Mouse (Mus musculus) 3134 (cell line): ENCODE measurements around the gene Nceh1.

Experiments used
- DNase-seq: peaks from one replicate; pipeline ENCODE4 v3.0.0-alpha.2; 2011; ENCODE audit warnings: low spot score; ENCODE audit not compliant: insufficient read length; ENCODE audit errors: extremely low read depth

The Nceh1 gene

DNA sequence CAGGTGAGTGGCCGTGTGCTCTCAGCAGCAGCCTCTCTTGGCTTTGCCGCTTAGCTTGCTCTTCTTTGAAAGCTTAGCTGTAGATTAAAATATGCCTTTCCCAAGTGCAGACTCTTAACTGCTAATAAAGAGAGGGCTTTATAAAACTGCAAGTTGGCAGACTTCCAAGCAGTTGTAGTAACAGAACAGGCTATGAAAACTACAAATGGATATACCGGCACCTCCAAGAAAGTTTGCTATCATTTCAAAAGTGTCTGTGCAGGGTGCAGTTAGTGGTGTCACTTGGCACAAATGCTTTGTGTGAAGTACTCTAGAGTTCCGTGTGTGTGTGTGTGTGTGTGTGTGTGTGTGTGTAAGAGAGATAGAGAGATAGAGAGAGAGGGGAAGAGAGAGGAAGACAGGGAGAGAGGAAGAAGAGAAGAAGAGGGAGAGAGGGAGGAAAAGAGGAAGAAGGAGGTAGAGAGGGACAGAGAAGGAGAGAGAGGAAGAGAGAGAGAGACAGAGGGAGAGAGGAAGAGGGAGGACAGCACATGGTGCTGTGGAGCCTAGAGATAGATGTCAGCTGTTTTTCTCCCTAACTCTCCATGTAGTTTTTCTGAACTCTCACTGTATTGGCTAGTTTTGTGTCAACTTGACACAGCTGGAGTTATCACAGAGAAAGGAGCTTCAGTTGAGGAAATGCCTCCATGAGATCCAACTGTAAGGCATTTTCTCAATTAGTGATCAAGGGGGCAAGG lies 134.7 kb downstream of the Nceh1 start:
- no peak for DNase-seq

DNA sequence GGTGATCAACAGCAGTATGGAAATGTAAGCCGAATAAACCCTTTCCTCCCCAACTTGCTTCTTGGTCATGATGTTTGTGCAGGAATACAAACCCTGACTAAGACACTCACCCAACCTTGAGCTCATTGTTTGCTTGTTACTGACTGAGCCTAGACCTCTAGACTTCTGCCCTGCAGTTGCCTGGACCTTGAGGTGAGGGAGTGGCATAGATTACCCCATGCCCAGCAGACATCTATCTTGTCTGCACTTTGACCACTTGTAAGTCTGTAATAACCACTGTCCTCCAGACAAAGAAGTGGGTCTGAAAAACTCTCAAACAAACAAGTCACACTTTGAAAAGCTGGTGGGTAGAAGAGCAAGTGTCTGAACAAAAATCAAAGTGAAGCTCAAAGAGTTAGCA lies 136.9 kb downstream of the Nceh1 start:
- DNase-seq, result no peak

- DNase-seq, result no peak
Measured at GRCm38 (mm10) chr3:27320613-27321495, 138.1 kb downstream of the Nceh1 start.

GRCm38 (mm10) chr3:27322591-27322990 lies 139.8 kb downstream of the Nceh1 start:
- no peak for DNase-seq

DNA sequence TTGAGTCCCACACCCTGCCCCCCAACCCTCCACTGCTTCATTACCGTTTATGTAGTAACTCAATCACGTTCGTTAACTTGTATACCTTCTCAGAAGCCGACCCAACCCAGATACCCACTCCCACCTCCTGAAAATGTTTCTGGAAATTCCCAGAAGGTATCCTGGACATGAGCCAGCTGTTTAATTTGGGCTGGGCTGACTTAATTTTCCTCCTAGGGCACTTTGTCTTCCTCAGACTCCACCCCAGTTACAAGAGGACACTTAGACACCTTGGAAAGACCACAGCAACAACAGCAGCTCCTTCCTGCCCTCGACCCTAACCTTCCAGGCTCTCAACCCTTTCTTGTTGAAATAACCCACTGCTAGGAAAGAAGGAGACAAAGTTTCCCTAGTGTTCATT lies 140.8 kb downstream of the Nceh1 start:
- no peak for DNase-seq

- DNase-seq, result no peak
Measured at GRCm38 (mm10) chr3:27326633-27327191, 143.9 kb downstream of the Nceh1 start.

DNA sequence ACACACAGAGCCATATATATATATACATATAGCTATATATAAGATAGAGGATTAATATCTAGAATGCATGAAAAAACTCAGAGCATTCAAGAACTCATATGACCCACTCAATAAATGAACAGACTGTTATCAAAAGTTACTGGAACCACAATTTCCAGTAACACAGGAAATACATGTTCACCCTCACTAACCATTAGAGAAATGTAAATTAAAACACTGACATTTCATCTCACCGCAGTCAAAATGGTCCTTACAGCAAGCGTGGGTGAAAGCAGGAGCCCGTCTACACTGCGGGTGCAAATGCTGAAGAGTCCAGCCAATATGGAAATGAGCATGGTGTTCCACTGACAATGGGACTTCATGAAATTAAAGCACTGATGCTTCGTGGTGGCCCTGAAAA lies 147.9 kb downstream of the Nceh1 start:
- no peak for DNase-seq
